Mouse (Mus musculus) hindbrain, postnatal 0 days (tissue): Measurements from ENCODE around the gene Mvp. TPM values are rescaled to one million over a fixed set of nuclear protein-coding genes. Genes with fewer than 3 reads are reported as not detected.

Experiments used
- ATAC-seq: fragments of 200-750 bp; cut with Nextera tagmentation; 2 replicates; pipeline ENCODE4 v1.8.0; 2017; ENCODE audit warnings: mild to moderate bottlenecking, moderate TSS enrichment, moderate library complexity
- DNase-seq: peaks from one replicate; pipeline ENCODE4 v3.0.0-alpha.2; 2015; ENCODE audit warnings: low spot score
- H3K27ac ChIP-seq: fragments of 300-500 bp; sonication (generic); 2 replicates; pipeline ENCODE4 v1.5.1; 2014; ENCODE audit warnings: mild to moderate bottlenecking
- H3K27me3 ChIP-seq: fragments of 300-500 bp; sonication (generic); 2 replicates; pipeline ENCODE4 v1.6.1; 2014; ENCODE audit warnings: low read length, mixed read lengths; ENCODE audit not compliant: insufficient read depth
- H3K36me3 ChIP-seq: fragments of 300-500 bp; sonication (generic); 2 replicates; pipeline ENCODE4 v1.6.1; 2014; ENCODE audit warnings: low read length, mixed read lengths; ENCODE audit not compliant: insufficient read depth
- H3K4me1 ChIP-seq: fragments of 300-500 bp; sonication (generic); 2 replicates; pipeline ENCODE4 v1.6.1; 2014; ENCODE audit warnings: antibody characterized with exemption, low read length, mixed read lengths; ENCODE audit not compliant: insufficient read depth
- H3K4me2 ChIP-seq: fragments of 300-500 bp; sonication (generic); 2 replicates; pipeline ENCODE4 v1.6.1; 2014; ENCODE audit warnings: low read depth, mild to moderate bottlenecking, low read length, moderate library complexity, mixed read lengths
- H3K4me3 ChIP-seq: fragments of 300-500 bp; sonication (generic); 2 replicates; pipeline ENCODE4 v1.5.1; 2014; ENCODE audit warnings: low read length
- H3K9ac ChIP-seq: fragments of 300-500 bp; sonication (generic); replicated peaks from 2 replicates; pipeline ENCODE4 v1.6.1; 2014; ENCODE audit warnings: mild to moderate bottlenecking, low read length, moderate library complexity, mixed read lengths
- H3K9me3 ChIP-seq: fragments of 300-500 bp; sonication (generic); 2 replicates; pipeline ENCODE4 v1.6.1; 2016; ENCODE audit warnings: low read length, mixed read lengths
- CTCF ChIP-seq: IDR thresholded peaks from 2 replicates; pipeline ENCODE4 v1.5.1; 2016; ENCODE audit warnings: antibody characterized with exemption, control low read depth, low read depth
- WGBS: fragments of 180-500 bp; shearing (Covaris S2); extraction: QIAGEN DNeasy Blood & Tissue Kit; methylation state at CpG from one replicate; pipeline ENCODE4 v1.1.7; 2014; 5-methylcytosine and 5-hydroxymethylcytosine counted together
- polyA plus RNA-seq: library from polyadenylated mRNA; unstranded; fragments of >200 nt; fragmentation: Nextera tagmentation; extraction: Ambion mirVana; gene quantifications from 2 replicates; pipeline ENCODE4 v1.2.1, GENCODE M21; 2015
- total RNA-seq: library from RNA; depleted of rRNA; stranded (reverse); fragments of >200 nt; gene quantifications from 2 replicates; pipeline ENCODE4 v1.2.3, GENCODE M21; 2014

Mvp gene
- total and polyA plus RNA-seq, 2 experiments from 2014 or later, result 5.5 to 6.9 TPM

- ATAC-seq (no peak), DNase-seq (no peak)
- Histone ChIP-seq H3K9ac (peak overlapping the region; percentile 99), H3K4me1 (peaks cover 41% of the 10 kb centered on the region), H3K4me2 (peak overlapping the region; percentile 87), H3K27ac (peak overlapping the region; percentile 99), H3K9me3 (no peaks in the 10 kb centered on the region), H3K4me3 (peak overlapping the region; percentile 88), H3K27me3 (no peaks in the 10 kb centered on the region), H3K36me3 (peaks cover 19% of the 10 kb centered on the region; the same call in 1 of the 2 replicates)
- WGBS, result 13% methylated on average over 19 of the region's 19 CpGs
- no peak for TF ChIP-seq CTCF
These were observed 9.7 kb upstream of the Mvp start for GRCm38 (mm10) chr7:127023896-127024690.

GRCm38 (mm10) chr7:127023272-127023691, 8.9 kb upstream of the Mvp start:
- Histone ChIP-seq H3K36me3 (peaks cover 19% of the 10 kb centered on the region; the same call in 1 of the 2 replicates), H3K9ac (peak overlapping the region; percentile 99), H3K9me3 (no peaks in the 10 kb centered on the region), H3K27me3 (no peaks in the 10 kb centered on the region), H3K4me2 (peak overlapping the region; percentile 87), H3K4me1 (peaks cover 47% of the 10 kb centered on the region), H3K27ac (peak overlapping the region; percentile 32; the same call in 1 of the 2 replicates), H3K4me3 (peak overlapping the region; percentile 88)
- DNase-seq (peak; percentile 24), ATAC-seq (no peak)
- no peak for TF ChIP-seq CTCF
- 58% methylated on average over 13 of the region's 13 CpGs for WGBS

- Histone ChIP-seq H3K9me3 (no peaks in the 10 kb centered on the region), H3K27me3 (no peaks in the 10 kb centered on the region), H3K4me2 (peak overlapping the region; percentile 87), H3K9ac (peak overlapping the region; percentile 99; the same call in 1 of the 2 replicates), H3K4me1 (peaks cover 47% of the 10 kb centered on the region), H3K27ac (0 out of 2 replicates have a peak overlapping the region, but pooled peaks have one; percentile 32), H3K4me3 (no peak overlapping the region), H3K36me3 (peaks cover 19% of the 10 kb centered on the region; the same call in 1 of the 2 replicates)
- TF ChIP-seq CTCF, result no peak
- DNase-seq (no peak), ATAC-seq (no peak)
- 58% methylated on average over 7 of the region's 7 CpGs for WGBS
These were observed 8.3 kb upstream of the Mvp start for GRCm38 (mm10) chr7:127022528-127023271.

GRCm38 (mm10) chr7:127021563-127022527, 7.4 kb upstream of the Mvp start:
- peak overlapping the region; percentile 81 for H3K9ac ChIP-seq
- no peaks in the 10 kb centered on the region for H3K9me3 ChIP-seq
- no peak for TF ChIP-seq CTCF
- WGBS, result 28% methylated on average over 5 of the region's 5 CpGs
- ATAC-seq (no peak), DNase-seq (no peak)
- H3K36me3 ChIP-seq, result peaks cover 19% of the 10 kb centered on the region; the same call in 1 of the 2 replicates
- H3K4me3 ChIP-seq, result peak overlapping the region; percentile 59
- H3K27ac ChIP-seq, result peak overlapping the region; percentile 86
- H3K4me2 ChIP-seq, result peak overlapping the region; percentile 85
- peaks cover 47% of the 10 kb centered on the region for H3K4me1 ChIP-seq
- no peaks in the 10 kb centered on the region for H3K27me3 ChIP-seq

- H3K27me3 ChIP-seq, result no peaks in the 10 kb centered on the region
- DNase-seq (peak; percentile 79), ATAC-seq (peak; percentile 13)
- H3K36me3 ChIP-seq, result peaks cover 19% of the 10 kb centered on the region; the same call in 1 of the 2 replicates
- no peaks in the 10 kb centered on the region for H3K9me3 ChIP-seq
- H3K27ac ChIP-seq, result peak within 1 kb of the TSS; percentile 86
- H3K4me3 ChIP-seq, result peak within 1 kb of the TSS; percentile 59
- 2% methylated on average over 36 of the region's 37 CpGs for WGBS
- H3K4me1 ChIP-seq, result peaks cover 48% of the 10 kb centered on the region
- H3K4me2 ChIP-seq, result peak within 1 kb of the TSS; percentile 85
- TF ChIP-seq CTCF, result no peak
- peak within 1 kb of the TSS; percentile 81 for H3K9ac ChIP-seq
These were observed 6.6 kb upstream of the Mvp start, which contains the start of the genes Gm42742 and Prrt2 for GRCm38 (mm10) chr7:127020901-127021562. Gm42742 (minus strand) TSS chr7:127021097. Prrt2 (minus strand) TSS chr7:127021211.
